Mouse (Mus musculus) embryonic facial prominence, embryonic 15.5 days (tissue): ENCODE data around the gene Wdr19. TPM values are rescaled to one million over a fixed set of nuclear protein-coding genes. Genes with fewer than 3 reads are reported as not detected.

Experiments used
- ATAC-seq: fragments of 200-750 bp; cut with Nextera tagmentation; 2 replicates; pipeline ENCODE4 v1.8.0; 2017; ENCODE audit warnings: low read depth, moderate TSS enrichment; ENCODE audit not compliant: insufficient number of reproducible peaks, low FRiP score, low TSS enrichment
- H3K27ac ChIP-seq: fragments of 300-500 bp; sonication (generic); replicated peaks from 2 replicates; pipeline ENCODE4 v1.5.1; 2015; ENCODE audit warnings: mild to moderate bottlenecking, inconsistent platforms
- H3K27me3 ChIP-seq: fragments of 300-500 bp; sonication (generic); 2 replicates; pipeline ENCODE4 v1.6.1; 2015; ENCODE audit warnings: inconsistent platforms
- H3K36me3 ChIP-seq: fragments of 300-500 bp; sonication (generic); 2 replicates; pipeline ENCODE4 v1.6.1; 2015; ENCODE audit warnings: mild to moderate bottlenecking, inconsistent platforms
- H3K4me1 ChIP-seq: fragments of 300-500 bp; sonication (generic); 2 replicates; pipeline ENCODE4 v1.6.1; 2015; ENCODE audit warnings: inconsistent platforms
- H3K4me2 ChIP-seq: fragments of 300-500 bp; sonication (generic); replicated peaks from 2 replicates; pipeline ENCODE4 v1.6.1; 2015; ENCODE audit warnings: mild to moderate bottlenecking, inconsistent platforms
- H3K4me3 ChIP-seq: fragments of 300-500 bp; sonication (generic); replicated peaks from 2 replicates; pipeline ENCODE4 v1.5.1; 2015; ENCODE audit warnings: mild to moderate bottlenecking, inconsistent platforms
- H3K9ac ChIP-seq: fragments of 300-500 bp; sonication (generic); 2 replicates; pipeline ENCODE4 v1.6.1; 2015; ENCODE audit warnings: inconsistent platforms
- H3K9me3 ChIP-seq: fragments of 300-500 bp; sonication (generic); replicated peaks from 2 replicates; pipeline ENCODE4 v1.6.1; 2016; ENCODE audit warnings: inconsistent platforms
- WGBS: fragments of 180-500 bp; shearing (Covaris S2); methylation state at CpG from one replicate; pipeline ENCODE4 v1.1.7; 2015; 5-methylcytosine and 5-hydroxymethylcytosine counted together
- polyA plus RNA-seq: library from polyadenylated mRNA; unstranded; fragments of >200 nt; fragmentation: Nextera tagmentation; extraction: Ambion mirVana; gene quantifications from 2 replicates; pipeline ENCODE4 v1.2.1, GENCODE M21; 2015

Wdr19 gene
- polyA plus RNA-seq, 1 experiment from 2014 or later: 12.6 TPM

DNA sequence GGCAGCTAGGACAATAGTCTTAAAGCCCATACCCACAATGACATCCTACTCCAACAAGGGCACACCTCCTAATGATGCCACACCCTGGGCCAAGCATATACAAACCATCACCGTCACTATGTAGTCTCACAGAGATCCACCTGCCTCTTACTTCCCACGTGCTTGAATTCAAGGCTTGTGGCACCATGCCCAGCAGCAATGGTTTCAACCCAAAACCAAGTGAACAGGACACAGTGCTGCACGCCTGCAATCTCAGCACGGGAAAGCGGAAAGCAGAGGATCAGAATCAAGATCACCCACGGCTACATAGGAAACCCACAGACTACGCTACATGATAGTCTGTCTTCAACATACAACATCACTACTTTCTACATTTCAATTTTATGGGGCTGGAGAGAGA is 108.7 kb downstream of the Wdr19 start:
- ATAC-seq: no peak
- no peak overlapping the region for H3K4me2 ChIP-seq
- 92% methylated on average over 7 of the region's 7 CpGs for WGBS

DNA sequence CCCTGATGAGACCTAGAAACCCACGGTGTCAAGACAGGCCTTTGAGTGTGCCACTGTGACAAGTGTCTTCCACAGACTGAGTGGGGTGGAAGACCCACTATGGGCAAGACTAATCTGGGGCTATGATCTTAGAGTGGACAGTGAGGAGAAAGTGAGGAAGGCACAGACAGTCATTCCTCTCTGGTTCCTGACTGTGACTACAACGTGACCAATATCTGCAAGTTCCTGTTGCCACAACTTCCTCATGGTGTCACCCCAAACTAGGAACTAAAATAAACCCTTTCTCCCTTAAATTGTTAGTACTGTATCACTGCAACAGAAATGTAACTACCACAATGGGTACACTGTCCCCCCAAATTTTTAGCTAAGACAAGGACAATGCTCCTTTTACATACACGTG is 109.4 kb downstream of the Wdr19 start:
- no peak for ATAC-seq
- Histone ChIP-seq H3K4me1 (no peaks in the 10 kb centered on the region), H3K27ac (no peak overlapping the region), H3K27me3 (no peaks in the 10 kb centered on the region), H3K36me3 (peaks cover 47% of the 10 kb centered on the region), H3K4me2 (no peak overlapping the region), H3K4me3 (no peak overlapping the region), H3K9ac (no peak overlapping the region), H3K9me3 (no peaks in the 10 kb centered on the region)
- WGBS: 93% methylated on average over 3 of the region's 3 CpGs

More for the DNA sequence above, 108.7 kb downstream of the Wdr19 start:
- H3K4me1 ChIP-seq: no peaks in the 10 kb centered on the region
- no peaks in the 10 kb centered on the region for H3K27me3 ChIP-seq
- H3K27ac ChIP-seq: no peak overlapping the region
- no peaks in the 10 kb centered on the region for H3K9me3 ChIP-seq
- peaks cover 44% of the 10 kb centered on the region for H3K36me3 ChIP-seq
- no peak overlapping the region for H3K4me3 ChIP-seq
- no peak overlapping the region for H3K9ac ChIP-seq

Other genes with a start within 250 kb of the Wdr19 start
- 1.1 and 1.5 TPM in 2 replicates for gene Tlr6, start 239.6 kb upstream of the Wdr19 start, polyA plus RNA-seq
- 68.8 and 71.3 TPM in 2 replicates for gene Fam114a1, start 229.6 kb upstream of the Wdr19 start, polyA plus RNA-seq
- gene Tmem156, start 107.6 kb upstream of the Wdr19 start, polyA plus RNA-seq: 0.45 and 0.94 TPM in 2 replicates
- gene Klhl5, start 92.2 kb upstream of the Wdr19 start, polyA plus RNA-seq: 20.2 and 22.6 TPM in 2 replicates
- 83.4 and 84.9 TPM in 2 replicates for gene Rfc1, start 136.0 kb downstream of the Wdr19 start, polyA plus RNA-seq
- gene Klb, start 148.6 kb downstream of the Wdr19 start, polyA plus RNA-seq: not detected in 2 replicates
- gene Rpl9, start 191.7 kb downstream of the Wdr19 start, polyA plus RNA-seq: 1,081 and 1,085 TPM in 2 replicates
- gene Lias, start 191.8 kb downstream of the Wdr19 start, polyA plus RNA-seq: 63.3 and 63.5 TPM in 2 replicates
- 117 and 125 TPM in 2 replicates for gene Ugdh, start 236.3 kb downstream of the Wdr19 start, polyA plus RNA-seq